Mouse (Mus musculus): ENCODE data around the gene Neurog3.

DNA sequence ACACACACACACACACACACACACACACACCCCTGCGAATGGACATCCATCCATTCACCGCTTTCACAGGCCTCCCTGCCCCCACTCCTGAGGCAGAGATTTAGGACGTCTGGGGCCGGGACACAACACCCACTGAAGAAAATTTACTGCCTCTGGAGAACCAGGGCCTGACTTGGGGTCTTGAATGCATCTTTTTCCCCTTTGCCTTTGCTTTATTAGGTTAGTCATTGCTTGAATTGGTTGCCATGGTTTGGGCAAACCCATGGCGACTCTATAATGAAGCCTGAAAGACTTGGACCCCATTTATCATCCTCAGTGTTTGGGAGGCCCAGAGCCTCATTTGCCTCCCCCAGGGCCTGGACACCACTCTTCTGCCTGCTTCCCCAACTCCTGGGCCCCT is 13.1 kb downstream of the Neurog3 start:
- no peak for TF ChIP-seq POLR2A (IDR thresholded peaks at IDR 0.05; ENCODE audit: low read depth, low read length)
- TF ChIP-seq CTCF (IDR thresholded peaks at IDR 0.05; ENCODE audit: extremely low read depth, insufficient read depth, insufficient read length, insufficient replicate concordance): no peak

Measured in spleen, adult 2 months (tissue).